Mouse (Mus musculus) kidney, adult 2 months (tissue): ENCODE results near the gene Hnrnpul1. TPM values are rescaled to one million over a fixed set of nuclear protein-coding genes. Genes with fewer than 3 reads are reported as not detected.

Experiments used
- DNase-seq: peaks from one replicate; pipeline ENCODE4 v3.0.0; 2021
- H3K27ac ChIP-seq: fragments of 200-500 bp; 2 replicates; pipeline ENCODE4 v1.5.1; 2012; ENCODE audit warnings: low read depth, low read length, control low read depth, inconsistent platforms; ENCODE audit not compliant: insufficient read depth
- H3K27me3 ChIP-seq: fragments of 200-500 bp; replicated peaks from 2 replicates; pipeline ENCODE4 v1.6.1; 2012; ENCODE audit warnings: mild to moderate bottlenecking, moderate library complexity, low read length, inconsistent platforms; ENCODE audit not compliant: control insufficient read depth, insufficient read depth
- H3K36me3 ChIP-seq: fragments of 200-500 bp; 2 replicates; pipeline ENCODE4 v1.6.1; 2012; ENCODE audit warnings: mild to moderate bottlenecking, moderate library complexity, low read length, inconsistent platforms; ENCODE audit not compliant: control insufficient read depth, insufficient read depth
- H3K4me1 ChIP-seq: fragments of 200-500 bp; 2 replicates; pipeline ENCODE4 v1.6.1; 2011; ENCODE audit warnings: low read length; ENCODE audit not compliant: control insufficient read depth, insufficient read depth
- H3K4me3 ChIP-seq: fragments of 200-500 bp; 2 replicates; pipeline ENCODE4 v1.5.1; 2011; ENCODE audit warnings: mild to moderate bottlenecking, low read depth, low read length, control low read depth; ENCODE audit not compliant: insufficient read depth
- CTCF ChIP-seq: fragments of 200-500 bp; conservative IDR thresholded peaks from 2 replicates; pipeline ENCODE4 v1.5.1; 2011; ENCODE audit warnings: low read depth, mild to moderate bottlenecking, control low read depth, low read length, moderate library complexity, mixed read lengths; ENCODE audit not compliant: insufficient read depth, insufficient read length
- POLR2A ChIP-seq: fragments of 200-500 bp; IDR thresholded peaks from one replicate; pipeline ENCODE4 v1.6.1; 2011; ENCODE audit warnings: low read depth, low read length, control low read depth
- WGBS: fragments of 180-500 bp; shearing (Covaris S2); methylation state at CpG from one replicate; pipeline ENCODE4 v1.1.7; 2018; 5-methylcytosine and 5-hydroxymethylcytosine counted together
- polyA plus RNA-seq: library from polyadenylated mRNA; depleted of rRNA; stranded (reverse); fragments of >200 nt; gene quantifications from 2 replicates; pipeline ENCODE4 v1.2.3, GENCODE M21; 2012

Gene Hnrnpul1
- polyA plus RNA-seq, 1 experiment = 41.7 TPM

DNA sequence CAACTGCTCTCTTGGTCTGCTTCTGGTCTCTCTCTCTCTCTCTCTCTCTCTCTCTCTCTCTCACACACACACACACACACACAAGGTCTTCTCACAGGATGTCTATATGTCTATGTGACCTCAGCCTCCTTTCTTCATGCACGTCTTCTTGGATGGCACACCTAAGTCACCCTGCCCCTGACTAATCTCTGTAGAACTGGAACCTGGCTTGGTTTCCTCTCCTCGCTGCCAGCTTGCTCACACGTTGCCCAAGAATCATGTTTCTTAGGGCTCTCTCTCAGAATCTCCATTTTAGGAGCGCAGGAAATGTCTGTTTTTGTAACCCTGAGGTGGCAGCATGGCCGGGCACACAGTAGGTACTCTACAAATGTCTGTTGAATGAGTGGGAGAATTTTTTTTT is 25.5 kb upstream of the Hnrnpul1 start:
- Histone ChIP-seq H3K36me3 (no peaks in the 10 kb centered on the region), H3K4me1 (peaks cover 6% of the 10 kb centered on the region; the same call in 1 of the 2 replicates), H3K4me3 (no peak overlapping the region), H3K27me3 (no peaks in the 10 kb centered on the region), H3K27ac (no peak overlapping the region)
- TF ChIP-seq CTCF = no peak
- no peak for TF ChIP-seq POLR2A
- DNase-seq = no peak
- 90% methylated on average over 5 of the region's 5 CpGs for WGBS

GRCm38 (mm10) chr7:25768229-25768628 is 13.7 kb upstream of the Hnrnpul1 start:
- WGBS = 86% methylated on average over 5 of the region's 5 CpGs

GRCm38 (mm10) chr7:25766108-25766507 is 11.6 kb upstream of the Hnrnpul1 start:
- no peak for TF ChIP-seq POLR2A
- no peak for TF ChIP-seq CTCF
- no peak overlapping the region for H3K4me3 ChIP-seq
- no peaks in the 10 kb centered on the region for H3K27me3 ChIP-seq
- no peak for DNase-seq
- H3K4me1 ChIP-seq = no peaks in the 10 kb centered on the region
- H3K27ac ChIP-seq = no peak overlapping the region
- 77% methylated on average over 6 of the region's 6 CpGs for WGBS
- no peaks in the 10 kb centered on the region for H3K36me3 ChIP-seq

More at GRCm38 (mm10) chr7:25768229-25768628, 13.7 kb upstream of the Hnrnpul1 start:
- H3K4me3 ChIP-seq = no peak overlapping the region
- no peak for TF ChIP-seq CTCF
- TF ChIP-seq POLR2A = no peak
- DNase-seq = no peak
- H3K27ac ChIP-seq = no peak overlapping the region
- no peaks in the 10 kb centered on the region for H3K27me3 ChIP-seq
- H3K36me3 ChIP-seq = no peaks in the 10 kb centered on the region
- H3K4me1 ChIP-seq = no peaks in the 10 kb centered on the region

- Histone ChIP-seq H3K27ac (peak overlapping the region; percentile 54), H3K4me3 (no peak overlapping the region), H3K27me3 (no peaks in the 10 kb centered on the region), H3K36me3 (no peaks in the 10 kb centered on the region), H3K4me1 (no peaks in the 10 kb centered on the region)
- TF ChIP-seq POLR2A = peak; percentile 13
- TF ChIP-seq CTCF = no peak
- peak; percentile 53 for DNase-seq
- 46% methylated on average over 5 of the region's 5 CpGs for WGBS
These were observed 9.7 kb upstream of the Hnrnpul1 start for GRCm38 (mm10) chr7:25764221-25764620.

DNA sequence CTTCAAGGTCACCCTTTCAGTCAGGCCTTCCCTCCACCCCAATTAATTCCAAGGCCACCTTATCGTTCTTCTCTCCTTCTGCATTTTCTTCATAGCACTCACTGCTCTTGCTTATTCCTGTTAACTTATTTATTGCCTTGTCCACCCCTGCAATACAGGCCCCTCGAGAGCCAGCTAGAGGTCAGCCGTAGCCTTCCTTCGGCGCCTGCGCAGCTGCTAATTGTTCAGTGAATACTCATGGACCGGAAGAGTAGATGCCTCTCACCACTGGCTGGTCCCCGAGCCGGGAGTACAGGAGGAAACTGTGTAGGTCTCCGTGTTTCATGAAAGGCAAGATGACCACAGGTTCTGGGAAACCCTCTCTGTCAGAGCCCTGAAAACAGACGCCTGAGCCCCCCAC is 9.1 kb upstream of the Hnrnpul1 start:
- 42% methylated on average over 11 of the region's 11 CpGs for WGBS
- DNase-seq = peak; percentile 54

DNA sequence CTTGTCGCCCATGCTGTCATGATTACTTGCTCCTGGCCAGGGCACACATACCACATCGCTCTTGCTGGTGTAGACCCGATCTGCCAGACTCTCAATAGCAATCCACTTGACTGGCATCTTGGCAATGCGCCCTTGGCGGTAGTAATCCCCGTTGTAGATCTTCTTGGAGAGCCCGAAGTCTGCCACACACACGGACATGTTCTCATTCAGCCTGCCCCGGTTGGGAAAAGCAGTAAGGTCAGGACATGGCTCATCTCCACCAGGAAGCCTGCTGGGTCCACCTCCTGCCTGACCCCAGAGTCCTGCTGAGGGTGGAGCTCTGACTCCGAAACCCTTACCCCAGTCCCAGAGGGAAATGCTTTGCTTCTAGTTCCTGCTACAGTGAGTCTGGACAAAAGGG is 6.8 kb upstream of the Hnrnpul1 start:
- no peak overlapping the region for H3K4me3 ChIP-seq
- DNase-seq = peak; percentile 37
- TF ChIP-seq POLR2A = no peak
- no peak for TF ChIP-seq CTCF
- no peaks in the 10 kb centered on the region for H3K27me3 ChIP-seq
- WGBS = 62% methylated on average over 10 of the region's 10 CpGs
- H3K27ac ChIP-seq = no peak overlapping the region
- no peaks in the 10 kb centered on the region for H3K4me1 ChIP-seq
- no peaks in the 10 kb centered on the region for H3K36me3 ChIP-seq

More for the DNA sequence above, 9.1 kb upstream of the Hnrnpul1 start:
- H3K4me1 ChIP-seq = no peaks in the 10 kb centered on the region
- H3K27me3 ChIP-seq = no peaks in the 10 kb centered on the region
- no peak overlapping the region for H3K4me3 ChIP-seq
- TF ChIP-seq POLR2A (no peak), CTCF (no peak)
- H3K27ac ChIP-seq = peak overlapping the region; percentile 54
- no peaks in the 10 kb centered on the region for H3K36me3 ChIP-seq

GRCm38 (mm10) chr7:25756011-25756410 is 1.5 kb upstream of the Hnrnpul1 start:
- Histone ChIP-seq H3K4me1 (peaks cover 17% of the 10 kb centered on the region), H3K36me3 (no peaks in the 10 kb centered on the region), H3K4me3 (peak overlapping the region; percentile 56), H3K27me3 (no peaks in the 10 kb centered on the region), H3K27ac (peak overlapping the region; percentile 82)
- WGBS = under 1% methylated on average over 18 of the region's 18 CpGs
- DNase-seq = peak; percentile 96
- peak; percentile 67 for TF ChIP-seq CTCF
- TF ChIP-seq POLR2A = peak; percentile 58

DNA sequence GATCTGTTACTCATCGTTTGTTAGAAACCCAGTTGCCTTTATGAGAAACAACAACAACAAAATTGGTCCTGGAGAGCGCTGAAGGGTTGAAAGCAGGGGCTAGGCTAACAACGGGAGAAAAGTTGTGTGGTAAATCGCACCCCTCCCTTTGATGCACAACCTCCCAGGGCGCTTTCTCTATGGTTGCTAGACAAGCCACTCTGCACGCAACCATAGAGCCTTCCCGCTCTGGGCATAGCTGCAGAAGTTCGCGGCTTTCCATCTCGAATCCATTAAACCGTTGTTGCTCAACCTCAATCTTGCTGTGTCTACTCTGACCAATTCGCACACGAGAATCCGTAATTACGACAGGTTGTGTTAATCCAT is 894 bp upstream of the Hnrnpul1 start:
- Histone ChIP-seq H3K27me3 (no peaks in the 10 kb centered on the region), H3K36me3 (peaks cover under 1% of the 10 kb centered on the region; the same call in 1 of the 2 replicates), H3K27ac (peak overlapping the region; percentile 82), H3K4me1 (peaks cover 17% of the 10 kb centered on the region), H3K4me3 (peak overlapping the region; percentile 56)
- TF ChIP-seq CTCF (no peak), POLR2A (no peak)
- WGBS = under 1% methylated on average over 15 of the region's 15 CpGs
- DNase-seq = no peak
